Mouse (Mus musculus) bone marrow macrophage, adult 2 months (primary cell): ENCODE data around the gene Gnpat.

Source experiments
- CTCF ChIP-seq: IDR thresholded peaks from 2 replicates; pipeline ENCODE4 v1.5.1; 2012; ENCODE audit warnings: low read depth, mild to moderate bottlenecking, low read length, moderate library complexity
- POLR2A ChIP-seq: IDR thresholded peaks from 2 replicates; pipeline ENCODE4 v1.6.1; 2012; ENCODE audit warnings: mild to moderate bottlenecking, low read depth, low read length, borderline replicate concordance

- no peak for TF ChIP-seq POLR2A
- TF ChIP-seq CTCF: no peak
These were observed 4.3 kb downstream of the Gnpat start for GRCm38 (mm10) chr8:124867126-124867525.
